Mouse (Mus musculus) right cerebral cortex, postnatal 36 days (tissue): ENCODE results near the gene Slc25a28.
A peak's percentile ranks its signal among the peaks of the same experiment; 100 is the strongest.

ENCODE experiments used
- DNase-seq, 2 experiments: peaks; one replicate each; pipeline ENCODE4 v3.0.0; 2022; ENCODE audit warnings: low spot score in 2 of 2, mixed read lengths in 1 of 2

Slc25a28 gene

GRCm38 (mm10) chr19:43674730-43675524, at the start of gene Slc25a28:
Gene Slc25a28, minus strand, starts transcription at chr19:43674881.
- DNase-seq, result peak; percentile 98 to 99

GRCm38 (mm10) chr19:43724194-43724593, 49.5 kb upstream of the Slc25a28 start:
- no peak for DNase-seq

GRCm38 (mm10) chr19:43723501-43723900, 48.8 kb upstream of the Slc25a28 start:
- no peak for DNase-seq

GRCm38 (mm10) chr19:43722891-43723290, 48.2 kb upstream of the Slc25a28 start:
- DNase-seq, result no peak

GRCm38 (mm10) chr19:43720061-43720460, 45.4 kb upstream of the Slc25a28 start:
- no peak for DNase-seq

- DNase-seq, result no peak
These were observed 37.3 kb upstream of the Slc25a28 start for GRCm38 (mm10) chr19:43711971-43712370.

- DNase-seq, result no peak
These were observed 36.7 kb upstream of the Slc25a28 start for GRCm38 (mm10) chr19:43711159-43711916.

GRCm38 (mm10) chr19:43709317-43709716, 34.6 kb upstream of the Slc25a28 start:
- no peak for DNase-seq

GRCm38 (mm10) chr19:43708206-43708605, 33.5 kb upstream of the Slc25a28 start:
- DNase-seq, result no peak

- no peak for DNase-seq
These were observed 30.3 kb upstream of the Slc25a28 start for GRCm38 (mm10) chr19:43704787-43705497.

GRCm38 (mm10) chr19:43704211-43704610, 29.5 kb upstream of the Slc25a28 start:
- DNase-seq, result no peak

- DNase-seq, result peak in 1 of 2 experiments; percentile 23
These were observed 25.1 kb upstream of the Slc25a28 start for GRCm38 (mm10) chr19:43699763-43700155.

- DNase-seq, result peak; percentile 26 to 60
These were observed 24.5 kb upstream of the Slc25a28 start for GRCm38 (mm10) chr19:43699021-43699762.

GRCm38 (mm10) chr19:43697666-43698370, 23.1 kb upstream of the Slc25a28 start:
- DNase-seq, result no peak

GRCm38 (mm10) chr19:43695514-43695964, 20.9 kb upstream of the Slc25a28 start:
- no peak for DNase-seq

GRCm38 (mm10) chr19:43692815-43693214, 18.1 kb upstream of the Slc25a28 start:
- DNase-seq, result no peak

GRCm38 (mm10) chr19:43689419-43690246, 15.0 kb upstream of the Slc25a28 start, which contains the start of gene Entpd7:
Gene Entpd7, plus strand, starts transcription at chr19:43689672.
- DNase-seq, result peak; percentile 97 to 98

GRCm38 (mm10) chr19:43681541-43681940, 6.9 kb upstream of the Slc25a28 start:
- no peak for DNase-seq

GRCm38 (mm10) chr19:43679474-43679981, 4.8 kb upstream of the Slc25a28 start:
- no peak for DNase-seq
